Mouse (Mus musculus) lung, embryonic 16.5 days (tissue): ENCODE data around the gene Sdf4. TPM values are rescaled to one million over a fixed set of nuclear protein-coding genes. Genes with fewer than 3 reads are reported as not detected.

ENCODE experiments used
- ATAC-seq: fragments of 200-750 bp; cut with Nextera tagmentation; 2 replicates; pipeline ENCODE4 v1.8.0; 2017; ENCODE audit warnings: low read depth, mild to moderate bottlenecking, moderate library complexity
- H3K27ac ChIP-seq: fragments of 300-500 bp; sonication (generic); 2 replicates; pipeline ENCODE4 v1.5.1; 2014; ENCODE audit warnings: mild to moderate bottlenecking, control low read depth, low read length
- H3K27me3 ChIP-seq: fragments of 300-500 bp; sonication (generic); 2 replicates; pipeline ENCODE4 v1.6.1; 2014; ENCODE audit warnings: low read depth, low read length, mixed read lengths; ENCODE audit not compliant: control insufficient read depth, insufficient read depth
- H3K36me3 ChIP-seq: fragments of 300-500 bp; sonication (generic); 2 replicates; pipeline ENCODE4 v1.6.1; 2014; ENCODE audit warnings: low read length; ENCODE audit not compliant: control insufficient read depth, insufficient read depth
- H3K4me1 ChIP-seq: fragments of 300-500 bp; sonication (generic); replicated peaks from 2 replicates; pipeline ENCODE4 v1.6.1; 2014; ENCODE audit warnings: low read length, mixed read lengths; ENCODE audit not compliant: control insufficient read depth, insufficient read depth
- H3K4me2 ChIP-seq: fragments of 300-500 bp; sonication (generic); 2 replicates; pipeline ENCODE4 v1.6.1; 2014; ENCODE audit warnings: low read depth, low read length, control low read depth
- H3K4me3 ChIP-seq: fragments of 300-500 bp; sonication (generic); 2 replicates; pipeline ENCODE4 v1.5.1; 2014; ENCODE audit warnings: mild to moderate bottlenecking, low read length, control low read depth
- H3K9ac ChIP-seq: fragments of 300-500 bp; sonication (generic); 2 replicates; pipeline ENCODE4 v1.6.1; 2014; ENCODE audit warnings: low read length, control low read depth
- H3K9me3 ChIP-seq: fragments of 300-500 bp; sonication (generic); 2 replicates; pipeline ENCODE4 v1.6.1; 2016; ENCODE audit warnings: low read length; ENCODE audit not compliant: control insufficient read depth
- WGBS: fragments of 180-500 bp; shearing (Covaris S2); extraction: QIAGEN DNeasy Blood & Tissue Kit; methylation state at CpG from one replicate; pipeline ENCODE4 v1.1.7; 2014; 5-methylcytosine and 5-hydroxymethylcytosine counted together
- polyA plus RNA-seq: library from polyadenylated mRNA; unstranded; fragments of >200 nt; fragmentation: Nextera tagmentation; extraction: Ambion mirVana; gene quantifications from 2 replicates; pipeline ENCODE4 v1.2.1, GENCODE M21; 2015

The Sdf4 gene
- 156 and 162 TPM in 2 replicates for polyA plus RNA-seq

- H3K9me3 ChIP-seq = no peaks in the 10 kb centered on the region
- peak within 1 kb of the TSS; percentile 95 for H3K27ac ChIP-seq
- no peaks in the 10 kb centered on the region for H3K27me3 ChIP-seq
- ATAC-seq = peak; percentile 89
- H3K36me3 ChIP-seq = peaks cover 11% of the 10 kb centered on the region
- peak within 1 kb of the TSS; percentile 99 for H3K4me2 ChIP-seq
- peaks cover 20% of the 10 kb centered on the region for H3K4me1 ChIP-seq
- under 1% methylated on average over 88 of the region's 99 CpGs for WGBS
- H3K4me3 ChIP-seq = peak within 1 kb of the TSS; percentile 86
- H3K9ac ChIP-seq = peak within 1 kb of the TSS; percentile 86
Measured at GRCm38 (mm10) chr4:155992241-155992905, at the start of gene Sdf4, which contains the start of gene B3galt6. Gene Sdf4, plus strand, starts transcription at chr4:155992872. Gene B3galt6, minus strand, starts transcription at chr4:155992649.

GRCm38 (mm10) chr4:155943049-155943452 is 49.6 kb upstream of the Sdf4 start:
- H3K4me1 ChIP-seq = peaks cover 13% of the 10 kb centered on the region
- H3K36me3 ChIP-seq = no peaks in the 10 kb centered on the region
- WGBS = under 1% methylated on average over 17 of the region's 17 CpGs
- H3K27ac ChIP-seq = peak overlapping the region; percentile 90
- H3K27me3 ChIP-seq = no peaks in the 10 kb centered on the region
- ATAC-seq = peak; percentile 27
- H3K9ac ChIP-seq = peak overlapping the region; percentile 88
- peak overlapping the region; percentile 93 for H3K4me3 ChIP-seq
- peak overlapping the region; percentile 94 for H3K4me2 ChIP-seq
- no peaks in the 10 kb centered on the region for H3K9me3 ChIP-seq

DNA sequence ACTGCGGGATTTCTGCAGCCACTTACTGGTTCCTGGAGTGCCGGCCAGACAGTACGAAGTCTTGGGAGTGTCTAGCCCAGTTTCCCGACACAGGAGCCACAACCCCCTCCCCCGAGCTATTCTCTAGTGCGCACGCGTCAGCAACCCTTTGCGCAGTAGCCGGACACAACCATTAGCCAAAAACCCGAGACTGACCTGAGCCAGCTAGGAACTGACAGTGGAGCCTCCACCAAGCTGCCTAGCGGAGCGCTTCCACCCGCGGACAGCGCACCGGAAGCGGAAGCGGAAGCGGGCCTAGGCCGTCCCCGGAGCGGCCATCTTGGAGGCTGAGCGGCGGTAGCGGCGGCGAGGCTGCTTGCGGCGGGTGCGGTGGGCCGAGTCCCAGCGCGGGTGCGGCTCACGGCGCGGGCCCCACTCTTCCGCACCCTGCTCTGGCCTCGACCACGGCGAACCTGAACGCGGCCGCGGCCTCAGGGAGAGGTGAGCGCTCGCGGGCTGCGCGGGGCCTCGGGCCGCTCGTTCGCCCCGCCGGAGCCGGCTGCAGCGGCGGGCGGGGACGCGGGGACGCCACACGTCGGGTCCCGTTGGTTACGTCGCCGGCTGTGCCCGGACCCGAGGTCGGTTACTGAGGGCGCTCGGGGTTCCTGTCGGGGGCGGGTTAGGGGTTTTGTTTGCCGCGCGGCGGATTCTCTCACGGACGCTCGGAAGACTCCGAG is 49.0 kb upstream of the Sdf4 start, which contains the start of gene Ube2j2:
Gene Ube2j2 (plus strand): TSS at position 298 of the 716 bp plus-strand sequence.
- Histone ChIP-seq H3K9me3 (no peaks in the 10 kb centered on the region), H3K36me3 (no peaks in the 10 kb centered on the region), H3K4me1 (peaks cover 13% of the 10 kb centered on the region), H3K27ac (peak within 1 kb of the TSS; percentile 90), H3K27me3 (no peaks in the 10 kb centered on the region), H3K4me2 (peak within 1 kb of the TSS; percentile 94), H3K4me3 (peak within 1 kb of the TSS; percentile 93), H3K9ac (peak within 1 kb of the TSS; percentile 88)
- ATAC-seq = peak; percentile 98
- under 1% methylated on average over 76 of the region's 85 CpGs for WGBS

- Histone ChIP-seq H3K27me3 (no peaks in the 10 kb centered on the region), H3K36me3 (peaks cover 4% of the 10 kb centered on the region), H3K9me3 (no peaks in the 10 kb centered on the region), H3K4me3 (peak overlapping the region; percentile 93), H3K27ac (no peak overlapping the region; the same call in 1 of the 2 replicates), H3K9ac (peak overlapping the region; percentile 88), H3K4me2 (peak overlapping the region; percentile 77), H3K4me1 (peaks cover 13% of the 10 kb centered on the region)
- 0% methylated on average over 17 of the region's 17 CpGs for WGBS
- no peak; the same call in 1 of the 2 replicates for ATAC-seq
Measured at GRCm38 (mm10) chr4:155944271-155944670, 48.4 kb upstream of the Sdf4 start.

DNA sequence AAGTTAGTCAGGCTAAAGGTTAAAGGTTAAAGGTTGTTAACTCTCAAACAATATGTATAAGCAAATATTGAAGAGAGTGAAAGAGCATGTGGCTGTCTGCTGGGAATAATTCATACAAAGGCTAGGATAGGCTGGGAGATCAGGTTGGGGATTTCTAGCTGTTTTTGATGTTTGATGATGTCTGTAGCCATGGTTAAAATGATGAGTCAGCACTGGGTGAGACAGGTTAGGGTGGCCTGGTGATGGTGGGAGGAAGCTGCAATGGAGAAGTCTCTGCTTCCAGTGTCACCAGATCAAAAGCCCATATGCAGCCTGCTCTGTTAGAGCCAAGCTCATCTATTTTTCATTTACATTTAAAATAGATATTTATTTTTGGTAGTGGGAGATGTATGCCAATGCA is 45.6 kb upstream of the Sdf4 start:
- Histone ChIP-seq H3K4me2 (no peak overlapping the region), H3K27ac (no peak overlapping the region), H3K4me3 (no peak overlapping the region), H3K9me3 (no peaks in the 10 kb centered on the region), H3K9ac (no peak overlapping the region), H3K27me3 (no peaks in the 10 kb centered on the region), H3K36me3 (peaks cover 21% of the 10 kb centered on the region), H3K4me1 (peaks cover 13% of the 10 kb centered on the region)
- ATAC-seq = no peak

DNA sequence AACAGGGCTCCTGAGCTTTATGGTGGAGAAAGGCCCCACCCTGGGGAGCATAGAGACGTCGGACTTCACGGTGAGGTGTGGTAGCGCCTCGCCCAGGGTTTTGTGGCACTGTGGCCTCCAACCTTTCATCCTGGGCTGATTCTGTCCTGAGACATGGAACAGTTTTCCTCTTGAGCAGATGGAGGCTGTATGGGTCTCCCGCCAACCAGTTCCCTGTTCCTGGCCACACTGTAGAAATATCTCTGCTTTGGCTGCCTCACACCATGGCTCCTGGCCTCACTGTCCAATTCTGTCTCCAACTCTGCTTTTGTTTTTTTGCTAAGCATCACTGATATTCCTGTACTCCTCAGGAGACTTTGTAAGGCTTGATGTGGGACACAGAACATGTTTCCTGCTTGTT is 37.2 kb upstream of the Sdf4 start:
- ATAC-seq = no peak
- Histone ChIP-seq H3K9ac (no peak overlapping the region), H3K4me1 (no peaks in the 10 kb centered on the region), H3K9me3 (no peaks in the 10 kb centered on the region), H3K4me2 (no peak overlapping the region), H3K4me3 (no peak overlapping the region), H3K27ac (no peak overlapping the region), H3K36me3 (peaks cover 50% of the 10 kb centered on the region), H3K27me3 (no peaks in the 10 kb centered on the region)
- WGBS = 94% methylated on average over 6 of the region's 6 CpGs

DNA sequence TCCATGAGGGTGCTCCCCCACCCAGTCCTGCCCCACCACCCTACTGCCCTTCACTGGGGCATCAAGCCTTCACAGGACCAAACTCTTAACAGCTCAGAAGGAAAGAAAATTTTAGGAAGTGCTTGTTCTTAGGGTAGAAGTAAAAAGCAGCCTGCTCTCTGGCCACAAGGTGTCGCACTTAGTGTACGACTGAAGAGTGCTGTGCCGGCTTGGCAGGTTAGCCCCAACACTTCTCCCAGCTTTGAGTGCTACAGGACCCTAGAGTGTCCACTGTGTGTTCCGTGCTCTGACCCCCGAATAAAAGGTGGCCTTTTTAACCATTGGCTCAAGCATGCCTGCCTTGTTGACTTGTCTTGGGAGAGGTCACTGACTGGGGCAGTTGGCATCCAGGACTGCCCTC is 33.4 kb upstream of the Sdf4 start:
- no peaks in the 10 kb centered on the region for H3K27me3 ChIP-seq
- no peak overlapping the region for H3K27ac ChIP-seq
- no peaks in the 10 kb centered on the region for H3K9me3 ChIP-seq
- H3K4me1 ChIP-seq = peaks cover 9% of the 10 kb centered on the region; the same call in 1 of the 2 replicates
- no peak overlapping the region for H3K4me2 ChIP-seq
- ATAC-seq = peak; percentile 25; the same call in 1 of the 2 replicates
- peaks cover 31% of the 10 kb centered on the region for H3K36me3 ChIP-seq
- 7% methylated on average over 5 of the region's 5 CpGs for WGBS
- H3K9ac ChIP-seq = no peak overlapping the region
- H3K4me3 ChIP-seq = no peak overlapping the region

- peaks cover 15% of the 10 kb centered on the region for H3K36me3 ChIP-seq
- WGBS = under 1% methylated on average over 41 of the region's 42 CpGs
Measured at GRCm38 (mm10) chr4:155962167-155962971, 30.3 kb upstream of the Sdf4 start, which contains the start of gene C1qtnf12. Gene C1qtnf12, plus strand, starts transcription at chr4:155962318.

More at GRCm38 (mm10) chr4:155962167-155962971, 30.3 kb upstream of the Sdf4 start, which contains the start of gene C1qtnf12:
- H3K27ac ChIP-seq = peak within 1 kb of the TSS; percentile 60
- no peaks in the 10 kb centered on the region for H3K27me3 ChIP-seq
- H3K4me2 ChIP-seq = peak within 1 kb of the TSS; percentile 90
- H3K4me1 ChIP-seq = peaks cover 9% of the 10 kb centered on the region; the same call in 1 of the 2 replicates
- no peaks in the 10 kb centered on the region for H3K9me3 ChIP-seq
- peak within 1 kb of the TSS; percentile 78 for H3K9ac ChIP-seq
- peak; percentile 91 for ATAC-seq
- peak within 1 kb of the TSS; percentile 65 for H3K4me3 ChIP-seq
